Mouse (Mus musculus): ENCODE measurements at regions not wholly inside any gene's neighbourhood (a gene's known extent, or its start where the extent isn't known, plus 50 kb on each side); places are given as distances from the start of the nearest gene placed in this dataset.

DNA sequence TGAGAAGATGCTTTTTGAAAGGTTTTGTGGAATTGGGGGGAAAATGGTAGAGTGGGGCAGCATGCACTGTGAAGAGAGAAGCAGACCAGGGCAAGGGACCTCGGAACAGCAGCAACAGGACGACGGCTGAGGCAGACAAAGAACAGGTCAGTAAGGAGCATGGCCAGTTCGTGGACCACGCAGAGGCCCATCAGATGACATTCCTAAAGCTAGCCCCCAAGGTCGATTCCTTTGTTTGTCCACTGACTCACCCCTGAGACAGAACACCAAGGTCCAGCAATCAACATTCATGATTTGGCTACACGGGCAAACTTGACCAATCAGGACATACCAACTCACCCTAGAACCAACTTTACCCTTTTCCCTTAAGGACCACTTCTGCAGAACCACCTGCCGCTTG is 160.0 kb downstream of the Fam76b start:
- no peak for DNase-seq

DNA sequence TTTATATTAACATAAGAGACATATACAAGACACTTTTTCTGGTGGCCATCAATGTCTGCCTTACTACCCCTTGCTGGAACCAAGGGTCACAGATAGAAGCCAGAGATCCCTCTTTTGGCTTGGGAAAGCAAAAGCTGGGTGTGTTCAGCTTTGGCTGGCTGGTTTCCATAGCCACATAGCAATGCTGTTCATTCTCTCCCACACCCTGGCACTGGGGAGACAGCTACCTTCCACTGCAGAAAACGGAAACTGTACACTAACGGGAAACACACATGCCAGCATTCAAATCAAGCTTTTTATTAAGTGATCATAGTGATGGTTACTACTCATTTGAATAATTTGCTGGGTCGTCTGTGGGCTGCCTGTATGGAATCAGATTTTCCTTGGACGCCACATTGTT is 161.4 kb downstream of the Fam76b start:
- DNase-seq: no peak

GRCm38 (mm10) chr9:13990960-13991359 is 163.4 kb downstream of the Fam76b start:
- DNase-seq: no peak

GRCm38 (mm10) chr9:13992728-13993127 is 165.2 kb downstream of the Fam76b start:
- no peak for DNase-seq

DNA sequence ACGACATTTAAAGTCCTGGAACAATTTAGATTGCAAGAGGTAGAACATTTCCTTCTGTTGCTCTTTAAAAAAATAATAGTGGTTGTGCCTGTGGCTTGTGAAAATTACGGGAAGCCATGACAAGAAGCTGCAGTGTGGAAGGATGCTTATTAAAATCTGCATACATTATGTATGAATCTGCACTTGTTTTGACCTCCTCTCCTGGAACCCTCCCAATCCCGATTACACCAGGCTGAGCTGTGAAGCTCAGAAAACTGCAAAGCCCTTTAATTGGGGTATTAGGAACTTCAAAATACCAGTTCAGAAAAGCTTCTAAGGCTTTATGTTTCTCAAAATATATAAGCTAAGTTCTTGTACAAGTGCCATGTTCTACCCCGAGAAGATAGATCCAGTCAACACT is 171.8 kb downstream of the Fam76b start:
- no peak for DNase-seq

GRCm38 (mm10) chr9:14001517-14001916 is 174.0 kb downstream of the Fam76b start:
- DNase-seq: peak; percentile 57

DNA sequence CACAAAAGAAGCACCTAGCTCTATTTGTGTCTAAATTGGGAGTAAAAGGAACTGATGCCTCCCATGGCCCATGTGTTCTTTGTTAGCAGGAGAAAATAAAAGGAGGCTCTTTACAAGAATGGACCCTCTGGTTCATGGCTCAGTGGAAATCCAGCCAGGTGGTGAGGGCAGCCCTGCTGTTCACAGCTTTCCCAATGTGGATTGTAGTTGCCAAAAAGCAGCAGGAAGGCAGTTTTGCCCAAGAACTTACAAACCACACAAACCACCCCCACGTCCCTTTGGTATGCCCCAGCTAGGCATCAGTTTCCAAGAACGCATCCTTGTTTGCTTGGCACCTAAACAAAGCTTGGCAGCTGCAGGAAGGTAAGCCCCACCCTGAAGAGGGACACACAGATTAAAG is 174.7 kb downstream of the Fam76b start:
- DNase-seq: no peak

GRCm38 (mm10) chr9:14003163-14003562 is 175.6 kb downstream of the Fam76b start:
- no peak for DNase-seq

DNA sequence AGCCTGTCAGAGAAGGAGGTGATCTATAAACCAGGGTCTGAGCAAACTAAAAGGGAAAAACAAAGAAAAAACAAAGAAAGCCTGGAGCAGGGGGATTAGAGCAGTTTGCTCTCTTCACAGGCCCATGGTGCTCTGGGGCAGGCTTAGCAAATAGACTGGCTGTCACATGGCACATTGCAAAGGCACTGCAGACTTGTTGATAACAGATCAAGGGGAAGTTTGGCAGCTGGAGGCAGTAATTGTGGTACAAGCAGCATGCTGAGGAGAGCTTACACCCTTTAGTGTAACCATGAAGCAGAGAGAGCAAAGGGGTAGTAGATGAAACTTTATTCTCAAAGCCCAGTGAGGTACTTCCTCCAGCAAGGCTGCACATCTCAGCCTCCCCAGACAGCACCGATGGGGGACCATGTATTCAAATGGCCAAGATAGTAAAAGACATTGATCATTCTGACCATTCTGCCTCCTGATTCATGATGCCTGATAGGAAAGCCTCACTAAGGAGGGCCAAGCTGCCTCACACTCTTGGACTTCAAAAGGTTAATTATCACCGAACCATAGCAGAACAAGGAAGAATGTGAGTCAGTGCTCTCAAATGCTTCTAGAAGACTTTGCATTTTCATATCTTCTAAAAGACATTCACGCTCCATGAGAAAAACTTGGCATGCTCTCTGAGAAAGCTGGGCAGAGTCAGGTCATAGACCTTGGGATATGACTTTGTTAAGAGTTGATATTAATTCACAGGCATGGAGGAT is 178.9 kb downstream of the Fam76b start:
- DNase-seq: no peak

- no peak for DNase-seq
Observed at GRCm38 (mm10) chr9:14009451-14009850, 181.9 kb downstream of the Fam76b start.

GRCm38 (mm10) chr9:14010261-14010949 is 182.9 kb downstream of the Fam76b start:
- no peak for DNase-seq

DNA sequence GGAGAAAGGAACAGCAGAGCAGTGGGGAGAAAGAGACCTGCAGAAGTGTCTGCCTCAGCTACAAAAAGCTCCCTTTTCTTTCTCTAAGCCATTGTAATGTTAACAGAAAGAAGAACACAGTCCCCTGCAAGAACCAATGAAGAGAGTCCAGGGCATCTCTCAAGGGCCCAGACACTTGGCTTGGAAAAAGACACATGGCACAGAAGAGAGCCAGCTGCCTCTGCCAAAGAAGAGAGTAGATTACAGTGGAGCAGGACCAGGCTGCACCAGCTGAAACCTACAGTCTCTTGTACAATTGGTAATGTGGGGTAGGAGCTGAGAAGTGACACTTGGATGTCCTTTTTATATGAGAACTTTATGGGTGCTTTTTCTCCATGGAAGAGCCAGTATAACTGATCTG is 196.7 kb downstream of the Fam76b start:
- no peak for DNase-seq

GRCm38 (mm10) chr9:14024701-14025100 is 197.2 kb downstream of the Fam76b start:
- DNase-seq: peak; percentile 22

DNA sequence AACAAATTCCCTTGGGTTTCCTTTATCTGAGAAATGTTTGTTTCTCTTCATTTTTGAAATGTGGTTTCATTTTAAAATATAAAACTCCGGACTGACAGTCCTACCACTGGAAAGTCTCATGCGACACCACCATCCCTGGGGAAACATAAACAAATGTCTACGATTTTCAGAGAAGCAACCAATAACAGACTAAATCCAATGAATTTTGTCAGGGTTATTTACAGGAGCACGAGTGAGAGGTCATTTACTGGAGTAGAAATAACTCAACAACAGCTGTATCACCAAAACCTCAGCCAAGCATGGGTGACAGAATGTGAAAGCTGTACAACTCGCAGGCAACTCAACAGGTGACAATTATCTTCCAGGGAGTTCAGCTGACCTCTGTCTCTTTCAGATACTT is 200.5 kb downstream of the Fam76b start:
- DNase-seq: peak; percentile 41

- no peak for DNase-seq
Observed at GRCm38 (mm10) chr9:14031358-14032047, 204.0 kb downstream of the Fam76b start.

- no peak for DNase-seq
Observed at GRCm38 (mm10) chr9:14032048-14032362, 204.5 kb downstream of the Fam76b start.

- no peak for DNase-seq
Observed at GRCm38 (mm10) chr9:14035526-14035925, 208.0 kb downstream of the Fam76b start.

- no peak for DNase-seq
Observed at GRCm38 (mm10) chr9:14041900-14042435, 214.5 kb downstream of the Fam76b start.

DNA sequence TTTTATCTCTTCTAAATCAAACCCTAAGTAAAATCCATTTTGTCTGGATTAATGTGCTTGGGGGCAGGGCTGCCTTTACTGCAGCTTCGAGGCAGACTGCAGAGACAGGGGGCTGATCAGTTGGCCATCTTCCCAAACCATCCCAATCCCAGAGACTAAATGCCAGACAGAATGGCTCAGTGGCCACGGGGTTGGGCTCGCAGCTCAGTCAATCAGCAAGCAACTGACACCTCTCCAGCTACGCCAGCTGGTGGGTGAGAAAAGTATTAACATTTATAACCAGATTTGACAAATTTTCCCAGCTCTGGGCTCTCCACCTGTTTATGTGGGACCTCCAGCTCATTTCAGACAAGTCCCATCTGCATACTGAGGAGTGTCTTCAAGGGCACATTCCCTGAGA is 220.7 kb downstream of the Fam76b start:
- no peak for DNase-seq

GRCm38 (mm10) chr9:14053704-14054103 is 221.2 kb upstream of the Sesn3 start:
- DNase-seq: peak; percentile 57

DNA sequence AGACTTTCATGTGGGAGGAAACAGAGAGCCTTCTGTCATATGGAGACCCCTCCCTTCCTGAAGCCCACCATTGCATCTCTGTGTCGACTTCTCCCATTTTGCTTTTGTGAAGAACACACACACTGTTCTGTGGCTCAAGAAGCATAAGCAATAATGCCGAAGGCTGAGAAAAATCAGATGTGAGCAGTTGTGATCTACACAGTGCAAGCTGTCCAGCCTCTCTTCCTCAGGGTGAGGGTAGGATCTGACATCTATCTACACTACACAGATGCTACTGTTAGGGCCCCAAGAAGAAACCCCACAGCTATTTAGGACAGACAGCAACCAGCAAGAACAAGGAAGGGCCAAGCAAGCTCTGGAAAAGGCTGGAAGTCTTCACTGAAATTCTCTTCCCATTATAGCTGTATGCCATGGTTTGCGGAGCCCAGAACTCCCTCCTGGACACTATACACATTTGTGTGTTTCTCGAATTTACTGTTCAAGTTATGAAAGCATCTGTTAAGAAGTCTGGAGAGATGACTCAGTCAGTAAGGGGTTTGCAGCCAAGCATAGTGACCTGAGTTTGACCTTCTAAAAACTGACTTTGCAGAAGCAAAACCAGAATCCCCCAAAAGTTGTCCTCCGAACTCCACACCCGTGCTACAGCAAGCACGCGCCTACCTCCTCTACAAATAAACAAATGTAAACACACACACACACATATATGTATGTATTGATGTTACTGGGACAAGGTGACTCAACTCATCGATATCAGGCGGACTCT is 218.3 kb upstream of the Sesn3 start:
- peak; percentile 4 for DNase-seq

- DNase-seq: no peak
Observed at GRCm38 (mm10) chr9:14058592-14059227, 216.2 kb upstream of the Sesn3 start.
